Mouse (Mus musculus): ENCODE results near the gene Vsig10.

DNA sequence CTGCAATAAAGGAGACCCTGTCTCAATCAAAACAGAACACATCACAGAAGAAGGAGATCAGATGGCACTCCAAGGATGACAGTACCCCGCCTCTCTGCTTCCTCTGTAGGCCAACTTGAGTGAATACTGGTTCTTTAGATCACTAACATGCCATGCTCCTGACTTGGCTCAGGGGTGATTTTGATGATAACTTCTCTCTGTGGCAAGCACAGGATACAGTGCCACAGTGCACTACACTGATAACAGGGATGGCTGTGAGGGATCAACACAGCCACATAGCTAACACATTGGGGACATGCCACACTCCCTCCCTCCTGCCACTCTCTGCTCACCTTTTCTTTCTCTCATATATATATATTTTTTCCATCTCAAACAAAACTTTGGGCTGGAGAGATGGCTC lies 72.0 kb downstream of the Vsig10 start:
- TF ChIP-seq CTCF (IDR thresholded peaks at IDR 0.05; ENCODE audit: extremely low read depth, insufficient read length, insufficient replicate concordance, low read depth, low read length) = no peak
- TF ChIP-seq POLR2A (IDR thresholded peaks at IDR 0.05; ENCODE audit: low read depth, low read length) = no peak

Measured in small intestine, adult 2 months (tissue).